Mouse (Mus musculus) layer of hippocampus, adult 2 months (tissue): ENCODE measurements around the gene Ndst2. TPM values are rescaled to one million over a fixed set of nuclear protein-coding genes. Genes with fewer than 3 reads are reported as not detected.
"Not testable (repeated sequence)": the region's sequence is repeated elsewhere in the genome, so short reads cannot be mapped to it uniquely, and the experiment has no call there.

Experiments
- DNase-seq, 2 experiments: peaks; one replicate each; pipeline ENCODE4 v3.0.0; 2022; ENCODE audit warnings: low spot score in 2 of 2
- H3K27ac ChIP-seq: fragments of 200-600 bp; 2 replicates; pipeline ENCODE4 v1.8.1; 2022
- H3K4me3 ChIP-seq: fragments of 200-600 bp; 2 replicates; pipeline ENCODE4 v1.8.1; 2022; ENCODE audit warnings: mild to moderate bottlenecking
- CTCF ChIP-seq: fragments of 200-600 bp; conservative IDR thresholded peaks from 2 replicates; pipeline ENCODE4 v1.8.1; 2022; ENCODE audit warnings: antibody characterized with exemption, mild to moderate bottlenecking, moderate library complexity
- total RNA-seq, 2 experiments: library from RNA; stranded (reverse); gene quantifications; 2 replicates each; pipeline ENCODE4 v1.2.3; 2021

Gene Ndst2
- total RNA-seq, 2 experiments from 2014 or later, result 20.4 to 20.9 TPM

DNA sequence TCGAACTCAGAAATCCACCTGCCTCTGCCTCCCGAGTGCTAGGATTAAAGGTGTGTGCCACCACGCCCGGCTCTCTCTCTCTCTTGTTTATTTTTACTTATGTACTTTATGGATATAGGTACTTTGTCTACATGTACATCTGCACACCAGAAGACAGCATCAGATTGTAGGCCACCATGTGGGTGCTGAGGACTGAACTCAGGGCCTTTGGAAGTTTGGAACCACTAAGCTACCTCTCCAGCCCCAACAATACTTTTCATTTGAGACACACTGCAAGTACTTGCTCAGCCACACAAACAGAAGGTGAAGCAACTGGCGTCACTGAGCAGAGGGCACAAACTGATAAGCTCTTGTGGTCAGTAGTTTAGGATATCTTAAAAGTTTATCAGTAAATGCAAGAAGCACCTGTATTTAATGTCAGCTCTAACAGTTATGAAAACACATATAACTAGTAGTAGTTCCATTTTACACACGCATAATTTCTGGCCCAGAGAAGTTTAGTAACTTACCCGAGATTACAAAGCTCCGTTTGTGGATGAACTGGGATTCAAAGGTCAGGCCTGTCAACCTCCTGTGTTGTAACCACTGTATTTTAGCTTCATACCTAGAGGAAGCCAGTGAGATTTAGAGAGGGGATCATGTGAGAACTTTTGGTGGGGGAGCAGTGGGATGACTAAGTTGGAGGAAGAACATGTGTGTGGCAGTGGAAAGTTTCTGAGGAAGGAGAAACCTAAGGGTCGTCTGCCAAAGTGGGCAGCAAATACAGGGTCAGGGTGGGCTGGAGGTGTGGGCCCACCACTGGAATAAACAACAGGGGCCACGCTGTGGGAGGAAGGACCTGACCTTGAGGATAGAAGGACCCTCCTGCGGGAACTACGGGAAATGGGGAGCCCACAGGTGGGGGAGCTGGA, 1.1 kb downstream of the Ndst2 start:
- TF ChIP-seq CTCF, result no peak
- Histone ChIP-seq H3K4me3 (peak overlapping the region; percentile 82), H3K27ac (peak overlapping the region; percentile 97)
- DNase-seq, result no peak

DNA sequence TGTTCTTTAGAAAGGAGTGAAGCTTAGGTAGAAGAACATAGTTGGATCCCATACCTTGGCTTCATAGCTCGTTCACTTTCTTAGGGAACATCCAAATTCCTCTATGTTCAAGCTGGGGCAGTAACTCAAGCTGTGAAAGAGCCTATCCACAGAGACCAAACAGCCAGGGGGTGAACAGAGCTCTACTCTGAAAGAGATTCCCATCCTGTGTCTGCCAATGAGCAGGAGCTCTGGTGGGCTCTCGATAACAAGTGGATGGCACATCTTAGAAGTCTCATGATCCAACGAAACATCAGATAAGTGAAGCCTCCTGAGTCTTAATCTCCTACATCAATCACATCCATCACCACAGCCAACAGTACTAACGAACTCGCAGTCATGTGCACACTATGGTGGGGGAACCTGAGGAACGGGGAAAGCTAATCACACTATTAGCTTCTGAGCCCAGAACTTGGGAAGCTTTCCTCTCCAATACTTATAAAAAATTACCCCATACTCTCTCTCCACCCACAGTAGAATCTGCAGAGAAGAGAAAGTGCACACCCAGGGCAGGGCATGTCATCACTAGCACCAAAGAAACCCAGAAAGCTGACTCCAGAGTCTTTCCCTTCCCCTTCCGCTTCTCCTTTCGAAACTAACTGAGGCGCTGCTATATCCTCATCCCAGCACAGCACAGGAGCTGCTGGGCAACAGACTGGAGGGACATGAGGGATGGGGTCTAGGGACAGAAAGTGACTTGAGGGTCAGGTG, 3.3 kb downstream of the Ndst2 start:
- DNase-seq, result no peak
- no peak for TF ChIP-seq CTCF
- Histone ChIP-seq H3K27ac (no peak overlapping the region), H3K4me3 (no peak overlapping the region)

- H3K4me3 ChIP-seq, result no peak overlapping the region
- TF ChIP-seq CTCF, result no peak
- no peak for DNase-seq
- H3K27ac ChIP-seq, result no peak overlapping the region
Measured at GRCm38 (mm10) chr14:20729871-20730270, 4.5 kb downstream of the Ndst2 start.

- no peak overlapping the region for H3K27ac ChIP-seq
- H3K4me3 ChIP-seq, result no peak overlapping the region
- no peak for DNase-seq
- TF ChIP-seq CTCF, result no peak
Measured at GRCm38 (mm10) chr14:20725660-20726339, 8.6 kb downstream of the Ndst2 start.

- TF ChIP-seq CTCF, result peak; percentile 94
- DNase-seq, result peak; percentile 64 to 81
- H3K27ac ChIP-seq, result no peak overlapping the region
- H3K4me3 ChIP-seq, result no peak overlapping the region
Measured at GRCm38 (mm10) chr14:20724043-20724442, 10.3 kb downstream of the Ndst2 start.

GRCm38 (mm10) chr14:20723006-20723405, 11.4 kb downstream of the Ndst2 start:
- DNase-seq, result no peak
- H3K27ac ChIP-seq, result no peak overlapping the region
- H3K4me3 ChIP-seq, result no peak overlapping the region
- TF ChIP-seq CTCF, result no peak

GRCm38 (mm10) chr14:20721371-20721770, 13.0 kb downstream of the Ndst2 start:
- no peak for DNase-seq
- Histone ChIP-seq H3K27ac (no peak overlapping the region), H3K4me3 (no peak overlapping the region)
- no peak for TF ChIP-seq CTCF

- DNase-seq, result no peak
- TF ChIP-seq CTCF, result no peak
- Histone ChIP-seq H3K4me3 (no peak overlapping the region), H3K27ac (no peak overlapping the region)
Measured at GRCm38 (mm10) chr14:20719767-20720166, 14.6 kb downstream of the Ndst2 start.

- no peak overlapping the region for H3K4me3 ChIP-seq
- no peak for TF ChIP-seq CTCF
- DNase-seq, result no peak
- H3K27ac ChIP-seq, result no peak overlapping the region
Measured at GRCm38 (mm10) chr14:20718443-20718842, 15.9 kb downstream of the Ndst2 start.

GRCm38 (mm10) chr14:20713832-20714231, 20.5 kb downstream of the Ndst2 start:
- DNase-seq, result no peak
- TF ChIP-seq CTCF, result no peak
- Histone ChIP-seq H3K4me3 (no peak overlapping the region), H3K27ac (no peak overlapping the region)

- TF ChIP-seq CTCF, result no peak
- H3K27ac ChIP-seq, result peak overlapping the region; percentile 96
- H3K4me3 ChIP-seq, result peak overlapping the region; percentile 76
- DNase-seq, result no peak
Measured at GRCm38 (mm10) chr14:20708239-20708638, 26.1 kb downstream of the Ndst2 start.

DNA sequence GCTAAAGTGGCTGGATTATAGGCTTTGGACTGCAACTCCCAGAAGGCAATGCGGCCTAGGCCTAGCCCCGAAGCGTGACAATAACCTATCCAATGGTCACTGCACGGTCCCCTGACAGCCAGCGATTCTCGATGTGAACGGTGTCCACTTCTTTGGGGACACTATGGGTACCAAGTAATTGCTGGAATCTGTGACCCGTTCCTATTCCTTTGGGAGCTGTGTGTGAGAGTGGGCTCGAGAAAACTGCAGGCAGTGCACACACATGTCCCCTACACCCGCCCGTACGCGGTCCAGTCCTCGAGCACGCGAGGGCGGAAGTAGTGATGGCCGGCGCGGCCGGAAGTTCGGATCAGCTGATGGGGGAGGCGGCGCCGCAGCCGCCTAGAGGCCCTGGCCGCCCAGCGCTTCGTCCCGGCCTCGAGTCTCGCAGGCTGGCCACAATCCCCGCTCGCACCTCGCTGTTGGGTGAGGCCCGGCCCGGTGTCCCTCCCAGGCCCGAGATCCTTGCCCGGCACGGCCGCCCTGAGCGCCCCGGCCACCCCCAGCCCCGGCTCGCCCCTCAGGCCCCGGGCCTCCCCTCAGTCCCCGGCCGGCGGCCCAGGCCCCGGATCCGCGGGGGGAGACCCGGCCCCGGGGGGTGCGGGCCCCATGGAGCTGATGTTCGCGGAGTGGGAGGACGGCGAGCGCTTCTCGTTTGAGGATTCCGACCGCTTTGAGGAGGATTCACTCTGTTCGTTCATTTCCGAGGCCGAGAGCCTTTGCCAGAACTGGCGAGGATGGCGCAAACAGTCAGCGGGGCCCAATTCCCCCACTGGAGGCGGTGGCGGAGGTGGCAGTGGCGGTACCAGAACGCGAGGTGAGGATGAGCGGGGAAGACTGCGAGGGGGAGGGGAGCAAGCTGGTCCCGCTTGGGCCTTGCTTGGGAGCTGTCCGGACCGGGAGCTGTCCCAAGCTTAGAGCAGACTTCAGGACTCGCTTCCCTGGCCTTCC, 26.9 kb downstream of the Ndst2 start, which contains the start of gene Zswim8:
Gene Zswim8 (plus strand): TSS at position 352 of the 990 bp plus-strand sequence.
- peak; percentile 33 for TF ChIP-seq CTCF
- DNase-seq, result peak; percentile 85 to 89
- peak within 1 kb of the TSS; percentile 96 for H3K27ac ChIP-seq
- H3K4me3 ChIP-seq, result peak within 1 kb of the TSS; percentile 76

- peak overlapping the region; percentile 97 for H3K4me3 ChIP-seq
Measured at GRCm38 (mm10) chr14:20703461-20703860, 30.9 kb downstream of the Ndst2 start.

More at GRCm38 (mm10) chr14:20703461-20703860, 30.9 kb downstream of the Ndst2 start:
- not testable (repeated sequence) for DNase-seq
- H3K27ac ChIP-seq, result peak overlapping the region; percentile 96
